Comparison of ENCODE assay signal across 9 mouse cellular contexts in the genomic region with DNA sequence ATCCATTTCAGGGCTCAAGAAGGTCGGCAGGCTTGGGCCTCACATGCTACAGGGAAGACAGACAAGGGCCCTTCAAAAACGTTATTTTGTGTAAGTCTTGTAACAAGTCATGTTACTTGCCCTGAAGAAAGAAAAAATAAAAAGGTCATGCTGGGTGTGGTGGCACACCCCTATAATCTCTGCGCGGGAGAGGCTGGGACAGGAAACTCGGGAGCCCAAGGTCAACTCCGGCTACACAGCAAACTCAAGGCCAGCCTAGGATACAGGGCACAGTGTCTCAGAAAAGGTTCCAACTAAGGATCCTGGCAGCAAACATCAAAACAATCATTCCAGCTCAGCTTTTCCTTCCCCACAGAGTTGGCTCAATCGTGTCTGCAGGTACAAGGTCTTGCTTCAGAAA.
A peak's percentile ranks its signal among the peaks of the same experiment; 100 is the strongest.
DNase-seq lines count a peak whose midpoint lies in the region; ATAC-seq lines count a peak whose summit lies in the region.
"Had no signal": no experiment of that assay in that cellular context is flagged by ENCODE, and none has a peak within 500 bp of the region (broad histone marks: within the 10 kb centered on the region; RNA-seq: fewer than 3 reads in every experiment).

No protein-coding gene starts in this region.

- no peaks in the 10 kb centered on the region for H3K36me3 ChIP-seq in hindbrain, embryonic 10.5 days
- no peaks in the 10 kb centered on the region for H3K36me3 ChIP-seq in hindbrain, embryonic 16.5 days (ENCODE audit: control insufficient read depth, insufficient read depth, low read length)
- no peaks in the 10 kb centered on the region for H3K36me3 ChIP-seq in neural tube, embryonic 15.5 days

- no peaks in the 10 kb centered on the region for H3K27me3 ChIP-seq in hindbrain, embryonic 10.5 days (ENCODE audit: insufficient read depth, poor library complexity, severe bottlenecking)
- H3K27me3 ChIP-seq in hindbrain, embryonic 16.5 days (replicated peaks; ENCODE audit: control insufficient read depth, insufficient read depth, low read length), result no peaks in the 10 kb centered on the region
- H3K27me3 ChIP-seq in neural tube, embryonic 15.5 days (replicated peaks), result no peaks in the 10 kb centered on the region

- ATAC-seq in hindbrain, embryonic 16.5 days, result no peak
- ATAC-seq in neural tube, embryonic 15.5 days (ENCODE audit: low FRiP score), result no peak

- no peak for DNase-seq in hindbrain, embryonic 10.5 days (ENCODE audit: low spot score)
- DNase-seq in adrenal gland, adult 8-10 months, result peak; percentile 65
- DNase-seq in heart, adult 9 months (ENCODE audit: low spot score in 2 of 2), result peak; percentile 31 to 47
- no peak for DNase-seq in left cerebral cortex, adult 11 months (ENCODE audit: low spot score)
- DNase-seq in c-Kit-positive CD71-positive TER-119-positive erythroid progenitor cells, embryonic 14.5 days (ENCODE audit: low spot score), result no peak
- no peak for DNase-seq in cerebellum, adult 11 months
- DNase-seq: kidney, postnatal 25 days had no signal

- WGBS in hindbrain, embryonic 10.5 days, result 70% methylated on average over 7 of the region's 7 CpGs
- 65% methylated on average over 7 of the region's 7 CpGs for WGBS in hindbrain, embryonic 16.5 days
- 70% methylated on average over 7 of the region's 7 CpGs for WGBS in neural tube, embryonic 15.5 days

- H3K27ac ChIP-seq in hindbrain, embryonic 10.5 days, result peak overlapping the region; percentile 35; the same call in 1 of the 2 replicates
- no peak overlapping the region for H3K27ac ChIP-seq in hindbrain, embryonic 16.5 days (ENCODE audit: low read depth, low read length)
- peak overlapping the region; percentile 48; the same call in 1 of the 2 replicates for H3K27ac ChIP-seq in neural tube, embryonic 15.5 days (replicated peaks)

- H3K4me2 ChIP-seq in hindbrain, embryonic 16.5 days (ENCODE audit: low read length), result no peak overlapping the region
- H3K4me2 ChIP-seq in neural tube, embryonic 15.5 days, result no peak overlapping the region

- H3K4me3 ChIP-seq in hindbrain, embryonic 10.5 days, result no peak overlapping the region
- H3K4me3 ChIP-seq in hindbrain, embryonic 16.5 days (ENCODE audit: low read length), result no peak overlapping the region
- H3K4me3 ChIP-seq in neural tube, embryonic 15.5 days (replicated peaks), result no peak overlapping the region

- H3K4me1 ChIP-seq in hindbrain, embryonic 10.5 days (replicated peaks), result peaks cover 69% of the 10 kb centered on the region
- H3K4me1 ChIP-seq in hindbrain, embryonic 16.5 days (ENCODE audit: control insufficient read depth, insufficient read depth, low read depth, low read length), result peaks cover 16% of the 10 kb centered on the region
- peaks cover 34% of the 10 kb centered on the region for H3K4me1 ChIP-seq in neural tube, embryonic 15.5 days

- no peaks in the 10 kb centered on the region for H3K9me3 ChIP-seq in hindbrain, embryonic 10.5 days
- no peaks in the 10 kb centered on the region for H3K9me3 ChIP-seq in hindbrain, embryonic 16.5 days (ENCODE audit: control insufficient read depth, low read length)
- H3K9me3 ChIP-seq in neural tube, embryonic 15.5 days (replicated peaks), result no peaks in the 10 kb centered on the region

- no peak overlapping the region for H3K9ac ChIP-seq in hindbrain, embryonic 16.5 days (ENCODE audit: low read depth, low read length)
- no peak overlapping the region for H3K9ac ChIP-seq in neural tube, embryonic 15.5 days (replicated peaks)

Comparison
In these comparisons a context has a peak if more than half of its experiments do, and no peak if none do; other contexts are left out.
1. DNase-seq: peak in adrenal gland, adult 8-10 months (single experiment) and heart, adult 9 months (2 of 2); none in hindbrain, embryonic 10.5 days (single experiment), left cerebral cortex, adult 11 months (single experiment), c-Kit-positive CD71-positive TER-119-positive erythroid progenitor cells, embryonic 14.5 days (single experiment) and cerebellum, adult 11 months (single experiment).